Mouse (Mus musculus) hindbrain, embryonic 13.5 days (tissue): ENCODE data around the gene Glcci1. TPM values are rescaled to one million over a fixed set of nuclear protein-coding genes. Genes with fewer than 3 reads are reported as not detected.
"Not testable (repeated sequence)": the region's sequence is repeated elsewhere in the genome, so short reads cannot be mapped to it uniquely, and the experiment has no call there.

Source experiments
- ATAC-seq: fragments of 200-750 bp; cut with Nextera tagmentation; 2 replicates; pipeline ENCODE4 v1.8.0; 2017; ENCODE audit warnings: moderate TSS enrichment; ENCODE audit not compliant: low FRiP score
- H3K27ac ChIP-seq: fragments of 300-500 bp; sonication (generic); 2 replicates; pipeline ENCODE4 v1.5.1; 2015; ENCODE audit warnings: inconsistent platforms, mild to moderate bottlenecking, moderate library complexity
- H3K27me3 ChIP-seq: fragments of 300-500 bp; sonication (generic); 2 replicates; pipeline ENCODE4 v1.6.1; 2015; ENCODE audit warnings: mild to moderate bottlenecking, inconsistent platforms
- H3K36me3 ChIP-seq: fragments of 300-500 bp; sonication (generic); 2 replicates; pipeline ENCODE4 v1.6.1; 2015; ENCODE audit warnings: mild to moderate bottlenecking, inconsistent platforms
- H3K4me1 ChIP-seq: fragments of 300-500 bp; sonication (generic); replicated peaks from 2 replicates; pipeline ENCODE4 v1.6.1; 2015; ENCODE audit warnings: inconsistent platforms
- H3K4me2 ChIP-seq: fragments of 300-500 bp; sonication (generic); 2 replicates; pipeline ENCODE4 v1.6.1; 2015; ENCODE audit warnings: inconsistent platforms, mild to moderate bottlenecking, moderate library complexity
- H3K4me3 ChIP-seq: fragments of 300-500 bp; sonication (generic); 2 replicates; pipeline ENCODE4 v1.5.1; 2015; ENCODE audit warnings: mild to moderate bottlenecking, inconsistent platforms
- H3K9ac ChIP-seq: fragments of 300-500 bp; sonication (generic); 2 replicates; pipeline ENCODE4 v1.6.1; 2015; ENCODE audit warnings: mild to moderate bottlenecking, inconsistent platforms
- H3K9me3 ChIP-seq: fragments of 300-500 bp; sonication (generic); 2 replicates; pipeline ENCODE4 v1.6.1; 2016; ENCODE audit warnings: inconsistent platforms
- WGBS: fragments of 180-500 bp; shearing (Covaris S2); methylation state at CpG from one replicate; pipeline ENCODE4 v1.1.7; 2015; 5-methylcytosine and 5-hydroxymethylcytosine counted together
- polyA plus RNA-seq: library from polyadenylated mRNA; unstranded; fragments of >200 nt; fragmentation: Nextera tagmentation; extraction: Ambion mirVana; gene quantifications from 2 replicates; pipeline ENCODE4 v1.2.1, GENCODE M21; 2015

Glcci1 gene
- polyA plus RNA-seq, 1 experiment from 2014 or later: 9.7 TPM

GRCm38 (mm10) chr6:8519687-8520086, 10.3 kb downstream of the Glcci1 start:
- Histone ChIP-seq H3K9me3 (no peaks in the 10 kb centered on the region), H3K4me1 (no peaks in the 10 kb centered on the region), H3K36me3 (no peaks in the 10 kb centered on the region), H3K27me3 (no peaks in the 10 kb centered on the region), H3K27ac (no peak overlapping the region), H3K9ac (no peak overlapping the region), H3K4me3 (no peak overlapping the region), H3K4me2 (no peak overlapping the region)
- ATAC-seq: no peak
- WGBS: 86% methylated on average over 3 of the region's 3 CpGs

GRCm38 (mm10) chr6:8521231-8521630, 11.8 kb downstream of the Glcci1 start:
- H3K27ac ChIP-seq: no peak overlapping the region
- H3K4me1 ChIP-seq: no peaks in the 10 kb centered on the region
- ATAC-seq: no peak
- no peaks in the 10 kb centered on the region for H3K27me3 ChIP-seq
- WGBS: 97% methylated on average over 4 of the region's 4 CpGs
- no peaks in the 10 kb centered on the region for H3K9me3 ChIP-seq
- H3K4me2 ChIP-seq: no peak overlapping the region
- no peak overlapping the region for H3K4me3 ChIP-seq
- no peak overlapping the region for H3K9ac ChIP-seq
- H3K36me3 ChIP-seq: no peaks in the 10 kb centered on the region

- H3K9ac ChIP-seq: no peak overlapping the region
- H3K27ac ChIP-seq: no peak overlapping the region
- H3K4me2 ChIP-seq: no peak overlapping the region
- H3K36me3 ChIP-seq: no peaks in the 10 kb centered on the region
- H3K27me3 ChIP-seq: no peaks in the 10 kb centered on the region
- H3K4me3 ChIP-seq: no peak overlapping the region
- H3K9me3 ChIP-seq: no peaks in the 10 kb centered on the region
- no peaks in the 10 kb centered on the region for H3K4me1 ChIP-seq
- ATAC-seq: no peak
- 93% methylated on average over 5 of the region's 5 CpGs for WGBS
Observed at GRCm38 (mm10) chr6:8524717-8525116, 15.3 kb downstream of the Glcci1 start.

- Histone ChIP-seq H3K4me3 (no peak overlapping the region), H3K36me3 (no peaks in the 10 kb centered on the region), H3K9me3 (no peaks in the 10 kb centered on the region), H3K9ac (no peak overlapping the region), H3K4me1 (no peaks in the 10 kb centered on the region), H3K27ac (no peak overlapping the region), H3K4me2 (no peak overlapping the region), H3K27me3 (no peaks in the 10 kb centered on the region)
- ATAC-seq: no peak
- 89% methylated on average over 4 of the region's 4 CpGs for WGBS
Observed at GRCm38 (mm10) chr6:8531104-8531894, 21.9 kb downstream of the Glcci1 start.

GRCm38 (mm10) chr6:8536944-8537343, 27.5 kb downstream of the Glcci1 start:
- Histone ChIP-seq H3K36me3 (no peaks in the 10 kb centered on the region), H3K9ac (no peak overlapping the region), H3K4me2 (no peak overlapping the region), H3K27me3 (no peaks in the 10 kb centered on the region), H3K27ac (no peak overlapping the region), H3K4me3 (no peak overlapping the region), H3K4me1 (no peaks in the 10 kb centered on the region), H3K9me3 (no peaks in the 10 kb centered on the region)
- WGBS: 86% methylated on average over 2 of the region's 2 CpGs
- ATAC-seq: no peak

- not testable (repeated sequence) for H3K4me2 ChIP-seq, H3K4me1 ChIP-seq, ATAC-seq, H3K27me3 ChIP-seq, H3K27ac ChIP-seq, H3K36me3 ChIP-seq, H3K9me3 ChIP-seq, H3K9ac ChIP-seq, H3K4me3 ChIP-seq
- 86% methylated on average over 4 of the region's 4 CpGs for WGBS
Observed at GRCm38 (mm10) chr6:8541531-8541930, 32.1 kb downstream of the Glcci1 start.

- WGBS: 94% methylated on average over 5 of the region's 5 CpGs
- Histone ChIP-seq H3K36me3 (peaks cover 8% of the 10 kb centered on the region; the same call in 1 of the 2 replicates), H3K4me1 (no peaks in the 10 kb centered on the region), H3K27me3 (no peaks in the 10 kb centered on the region), H3K9ac (no peak overlapping the region), H3K27ac (no peak overlapping the region), H3K4me2 (no peak overlapping the region), H3K4me3 (no peak overlapping the region), H3K9me3 (no peaks in the 10 kb centered on the region)
- no peak for ATAC-seq
Observed at GRCm38 (mm10) chr6:8544822-8545221, 35.4 kb downstream of the Glcci1 start.

- Histone ChIP-seq H3K4me3 (no peak overlapping the region), H3K27ac (no peak overlapping the region), H3K4me1 (no peaks in the 10 kb centered on the region), H3K9me3 (no peaks in the 10 kb centered on the region), H3K27me3 (no peaks in the 10 kb centered on the region), H3K36me3 (peaks cover 8% of the 10 kb centered on the region; the same call in 1 of the 2 replicates), H3K9ac (no peak overlapping the region), H3K4me2 (no peak overlapping the region)
- 96% methylated on average over 7 of the region's 7 CpGs for WGBS
- ATAC-seq: no peak
Observed at GRCm38 (mm10) chr6:8545780-8546179, 36.4 kb downstream of the Glcci1 start.

GRCm38 (mm10) chr6:8551155-8551554, 41.8 kb downstream of the Glcci1 start:
- Histone ChIP-seq H3K4me2 (no peak overlapping the region), H3K9ac (no peak overlapping the region), H3K27ac (no peak overlapping the region), H3K9me3 (no peaks in the 10 kb centered on the region), H3K4me1 (no peaks in the 10 kb centered on the region), H3K4me3 (no peak overlapping the region), H3K36me3 (no peaks in the 10 kb centered on the region), H3K27me3 (no peaks in the 10 kb centered on the region)
- no peak for ATAC-seq
- WGBS: 95% methylated on average over 2 of the region's 2 CpGs

- Histone ChIP-seq H3K4me1 (no peaks in the 10 kb centered on the region), H3K27me3 (no peaks in the 10 kb centered on the region), H3K36me3 (peaks cover 8% of the 10 kb centered on the region; the same call in 1 of the 2 replicates), H3K4me2 (no peak overlapping the region), H3K9me3 (no peaks in the 10 kb centered on the region), H3K27ac (no peak overlapping the region), H3K9ac (no peak overlapping the region), H3K4me3 (no peak overlapping the region)
- 94% methylated on average over 5 of the region's 5 CpGs for WGBS
- ATAC-seq: no peak
Observed at GRCm38 (mm10) chr6:8556849-8557571, 47.6 kb downstream of the Glcci1 start.

GRCm38 (mm10) chr6:8560682-8561081, 51.3 kb downstream of the Glcci1 start:
- Histone ChIP-seq H3K36me3 (peaks cover 15% of the 10 kb centered on the region), H3K4me3 (no peak overlapping the region), H3K4me1 (no peaks in the 10 kb centered on the region), H3K9ac (no peak overlapping the region), H3K4me2 (no peak overlapping the region), H3K27me3 (no peaks in the 10 kb centered on the region), H3K27ac (no peak overlapping the region), H3K9me3 (no peaks in the 10 kb centered on the region)
- ATAC-seq: no peak
- 97% methylated on average over 2 of the region's 2 CpGs for WGBS

GRCm38 (mm10) chr6:8582377-8582776, 73.0 kb downstream of the Glcci1 start:
- Histone ChIP-seq H3K4me3 (no peak overlapping the region), H3K27ac (no peak overlapping the region), H3K9ac (no peak overlapping the region), H3K4me2 (no peak overlapping the region), H3K9me3 (no peaks in the 10 kb centered on the region), H3K4me1 (no peaks in the 10 kb centered on the region), H3K36me3 (peaks cover 5% of the 10 kb centered on the region; the same call in 1 of the 2 replicates), H3K27me3 (no peaks in the 10 kb centered on the region)
- ATAC-seq: no peak
- 93% methylated on average over 9 of the region's 9 CpGs for WGBS

GRCm38 (mm10) chr6:8583892-8584291, 74.5 kb downstream of the Glcci1 start:
- no peaks in the 10 kb centered on the region for H3K4me1 ChIP-seq
- no peak overlapping the region for H3K9ac ChIP-seq
- 95% methylated on average over 3 of the region's 3 CpGs for WGBS
- peaks cover 5% of the 10 kb centered on the region; the same call in 1 of the 2 replicates for H3K36me3 ChIP-seq
- no peak overlapping the region for H3K4me3 ChIP-seq
- H3K27ac ChIP-seq: no peak overlapping the region
- H3K4me2 ChIP-seq: no peak overlapping the region
- no peaks in the 10 kb centered on the region for H3K9me3 ChIP-seq
- ATAC-seq: no peak
- H3K27me3 ChIP-seq: no peaks in the 10 kb centered on the region
